Mouse (Mus musculus): ENCODE data around the gene Fam136a. TPM values are rescaled to one million over a fixed set of nuclear protein-coding genes. Genes with fewer than 3 reads are reported as not detected.
"Not testable (repeated sequence)": the region's sequence is repeated elsewhere in the genome, so short reads cannot be mapped to it uniquely, and the experiment has no call there.

The Fam136a gene
- polyA plus RNA-seq, 1 experiment from 2014 or later, result 137 TPM

GRCm38 (mm10) chr6:86368479-86368878 is 3.0 kb downstream of the Fam136a start:
- WGBS, result 93% methylated on average over 5 of the region's 5 CpGs
- no peak overlapping the region for H3K27ac ChIP-seq
- H3K4me1 ChIP-seq, result peaks cover 30% of the 10 kb centered on the region
- no peak for ATAC-seq (ENCODE audit: insufficient number of reproducible peaks, insufficient read depth, low FRiP score, low TSS enrichment)
- H3K36me3 ChIP-seq, result peaks cover 7% of the 10 kb centered on the region; the same call in 1 of the 2 replicates
- H3K4me3 ChIP-seq, result no peak overlapping the region
- no peaks in the 10 kb centered on the region for H3K27me3 ChIP-seq
- no peaks in the 10 kb centered on the region for H3K9me3 ChIP-seq
- no peak overlapping the region for H3K9ac ChIP-seq
- H3K4me2 ChIP-seq (replicated peaks), result no peak overlapping the region

- Histone ChIP-seq H3K36me3 (peaks cover 7% of the 10 kb centered on the region; the same call in 1 of the 2 replicates), H3K4me1 (peaks cover 27% of the 10 kb centered on the region), H3K4me2 (replicated peaks) (peak overlapping the region; percentile 90), H3K9ac (peak overlapping the region; percentile 71; the same call in 1 of the 2 replicates), H3K9me3 (no peaks in the 10 kb centered on the region), H3K27me3 (no peaks in the 10 kb centered on the region), H3K4me3 (peak overlapping the region; percentile 95), H3K27ac (peak overlapping the region; percentile 84; the same call in 1 of the 2 replicates)
- ATAC-seq (ENCODE audit: insufficient number of reproducible peaks, insufficient read depth, low FRiP score, low TSS enrichment), result no peak
- WGBS, result 71% methylated on average over 3 of the region's 3 CpGs
Measured at GRCm38 (mm10) chr6:86370093-86370713, 4.8 kb downstream of the Fam136a start.

- ATAC-seq (ENCODE audit: insufficient number of reproducible peaks, insufficient read depth, low FRiP score, low TSS enrichment), result 0 out of 2 replicates have a peak, but pooled peaks have one; percentile 35
- no peaks in the 10 kb centered on the region for H3K9me3 ChIP-seq
- H3K4me3 ChIP-seq, result peak within 1 kb of the TSS; percentile 95
- H3K27ac ChIP-seq, result peak within 1 kb of the TSS; percentile 84
- peak within 1 kb of the TSS; percentile 90 for H3K4me2 ChIP-seq (replicated peaks)
- no peaks in the 10 kb centered on the region for H3K27me3 ChIP-seq
- H3K9ac ChIP-seq, result peak within 1 kb of the TSS; percentile 90
- peaks cover 7% of the 10 kb centered on the region; the same call in 1 of the 2 replicates for H3K36me3 ChIP-seq
- 16% methylated on average over 15 of the region's 15 CpGs for WGBS
- peaks cover 27% of the 10 kb centered on the region for H3K4me1 ChIP-seq
Measured at GRCm38 (mm10) chr6:86370764-86371339, 5.4 kb downstream of the Fam136a start, which contains the start of gene Snrpg. Snrpg (plus strand) TSS chr6:86371304.

- H3K36me3 ChIP-seq, result peaks cover 11% of the 10 kb centered on the region
Measured at GRCm38 (mm10) chr6:86371340-86371911, 6.0 kb downstream of the Fam136a start.

DNA sequence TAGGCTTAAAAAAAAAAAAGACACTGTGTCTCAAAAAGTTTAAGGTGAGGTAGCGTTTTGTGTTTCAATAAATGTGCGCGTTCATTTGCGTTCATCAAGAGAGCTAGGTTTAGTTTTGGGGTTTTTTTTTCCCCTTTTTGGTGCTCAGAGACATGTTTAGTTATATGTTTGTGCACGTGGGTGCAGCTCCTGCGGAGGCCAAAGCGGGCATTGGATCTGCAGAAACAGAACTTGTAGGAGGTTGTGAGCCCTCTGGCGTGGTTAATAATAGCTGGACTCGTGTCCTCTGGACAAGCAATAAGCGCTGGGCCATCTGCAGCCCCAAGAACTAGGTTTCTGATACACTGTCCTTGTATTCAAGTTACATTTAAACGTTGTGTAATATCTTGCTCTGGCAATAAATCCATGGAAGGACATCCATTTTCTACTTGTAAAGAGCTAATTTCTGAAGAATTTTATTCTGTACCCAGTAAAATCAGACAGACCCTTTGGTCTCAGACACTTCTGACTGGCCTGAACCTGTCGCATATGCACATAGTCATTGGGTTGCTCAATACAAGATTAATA is 6.6 kb downstream of the Fam136a start:
- peak overlapping the region; percentile 95 for H3K4me3 ChIP-seq
- no peaks in the 10 kb centered on the region for H3K27me3 ChIP-seq
- peak overlapping the region; percentile 84; the same call in 1 of the 2 replicates for H3K27ac ChIP-seq
- H3K9ac ChIP-seq, result peak overlapping the region; percentile 90
- WGBS, result 4% methylated on average over 12 of the region's 12 CpGs
- no peak for ATAC-seq (ENCODE audit: insufficient number of reproducible peaks, insufficient read depth, low FRiP score, low TSS enrichment)
- peaks cover 16% of the 10 kb centered on the region for H3K36me3 ChIP-seq
- H3K9me3 ChIP-seq, result no peaks in the 10 kb centered on the region
- peaks cover 20% of the 10 kb centered on the region for H3K4me1 ChIP-seq
- H3K4me2 ChIP-seq (replicated peaks), result peak overlapping the region; percentile 90

More at GRCm38 (mm10) chr6:86371340-86371911, 6.0 kb downstream of the Fam136a start:
- peaks cover 24% of the 10 kb centered on the region for H3K4me1 ChIP-seq
- H3K9me3 ChIP-seq, result no peaks in the 10 kb centered on the region
- H3K4me2 ChIP-seq (replicated peaks), result peak overlapping the region; percentile 90
- peak overlapping the region; percentile 90 for H3K9ac ChIP-seq
- WGBS, result under 1% methylated on average over 50 of the region's 50 CpGs
- H3K27me3 ChIP-seq, result no peaks in the 10 kb centered on the region
- H3K27ac ChIP-seq, result peak overlapping the region; percentile 84
- ATAC-seq (ENCODE audit: insufficient number of reproducible peaks, insufficient read depth, low FRiP score, low TSS enrichment), result peak; percentile 93
- H3K4me3 ChIP-seq, result peak overlapping the region; percentile 95

GRCm38 (mm10) chr6:86373556-86373955 is 8.1 kb downstream of the Fam136a start:
- 96% methylated on average over 6 of the region's 6 CpGs for WGBS
- Histone ChIP-seq H3K27ac (no peak overlapping the region), H3K36me3 (peaks cover 28% of the 10 kb centered on the region), H3K4me1 (peaks cover 20% of the 10 kb centered on the region), H3K27me3 (no peaks in the 10 kb centered on the region), H3K9me3 (no peaks in the 10 kb centered on the region), H3K9ac (no peak overlapping the region), H3K4me3 (no peak overlapping the region), H3K4me2 (replicated peaks) (no peak overlapping the region)
- no peak for ATAC-seq (ENCODE audit: insufficient number of reproducible peaks, insufficient read depth, low FRiP score, low TSS enrichment)

- Histone ChIP-seq H3K4me3 (no peak overlapping the region), H3K36me3 (peaks cover 40% of the 10 kb centered on the region), H3K27ac (no peak overlapping the region), H3K9ac (no peak overlapping the region), H3K4me2 (replicated peaks) (no peak overlapping the region), H3K27me3 (no peaks in the 10 kb centered on the region), H3K9me3 (no peaks in the 10 kb centered on the region), H3K4me1 (no peaks in the 10 kb centered on the region)
- WGBS, result 89% methylated on average over 3 of the region's 3 CpGs
- no peak for ATAC-seq (ENCODE audit: insufficient number of reproducible peaks, insufficient read depth, low FRiP score, low TSS enrichment)
Measured at GRCm38 (mm10) chr6:86378341-86378740, 12.9 kb downstream of the Fam136a start.

DNA sequence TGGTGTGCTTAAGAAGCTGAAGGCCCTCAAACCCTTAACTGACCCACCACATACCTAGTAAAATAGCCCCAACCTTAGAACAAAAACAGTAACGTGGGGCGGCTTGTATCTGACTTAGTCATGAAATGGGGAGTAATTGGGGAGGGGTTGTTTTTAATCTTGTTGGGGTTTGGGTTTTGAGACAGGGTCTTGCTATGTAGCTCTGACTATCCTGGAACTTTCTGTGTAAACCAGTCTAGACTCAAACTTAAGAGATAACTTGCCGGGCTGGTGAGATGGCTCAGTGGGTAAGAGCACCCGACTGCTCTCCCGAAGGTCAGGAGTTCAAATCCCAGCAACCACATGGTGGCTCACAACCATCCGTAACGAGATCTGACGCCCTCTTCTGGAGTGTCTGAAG is 14.7 kb downstream of the Fam136a start:
- not testable (repeated sequence) for ATAC-seq (ENCODE audit: insufficient number of reproducible peaks, insufficient read depth, low FRiP score, low TSS enrichment)
- 72% methylated on average over 8 of the region's 8 CpGs for WGBS
- H3K36me3 ChIP-seq, result peaks cover 42% of the 10 kb centered on the region

GRCm38 (mm10) chr6:86382551-86382950 is 17.1 kb downstream of the Fam136a start:
- no peak overlapping the region for H3K4me2 ChIP-seq (replicated peaks)
- no peak overlapping the region for H3K4me3 ChIP-seq
- peaks cover 36% of the 10 kb centered on the region for H3K36me3 ChIP-seq
- H3K27me3 ChIP-seq, result no peaks in the 10 kb centered on the region
- no peaks in the 10 kb centered on the region for H3K9me3 ChIP-seq
- ATAC-seq (ENCODE audit: insufficient number of reproducible peaks, insufficient read depth, low FRiP score, low TSS enrichment), result no peak
- H3K4me1 ChIP-seq, result no peaks in the 10 kb centered on the region
- H3K9ac ChIP-seq, result no peak overlapping the region
- H3K27ac ChIP-seq, result no peak overlapping the region

More for the DNA sequence above, 14.7 kb downstream of the Fam136a start:
- not testable (repeated sequence) for H3K9ac ChIP-seq; H3K27ac ChIP-seq; H3K4me3 ChIP-seq; H3K4me1 ChIP-seq; H3K4me2 ChIP-seq (replicated peaks); H3K27me3 ChIP-seq; H3K9me3 ChIP-seq

DNA sequence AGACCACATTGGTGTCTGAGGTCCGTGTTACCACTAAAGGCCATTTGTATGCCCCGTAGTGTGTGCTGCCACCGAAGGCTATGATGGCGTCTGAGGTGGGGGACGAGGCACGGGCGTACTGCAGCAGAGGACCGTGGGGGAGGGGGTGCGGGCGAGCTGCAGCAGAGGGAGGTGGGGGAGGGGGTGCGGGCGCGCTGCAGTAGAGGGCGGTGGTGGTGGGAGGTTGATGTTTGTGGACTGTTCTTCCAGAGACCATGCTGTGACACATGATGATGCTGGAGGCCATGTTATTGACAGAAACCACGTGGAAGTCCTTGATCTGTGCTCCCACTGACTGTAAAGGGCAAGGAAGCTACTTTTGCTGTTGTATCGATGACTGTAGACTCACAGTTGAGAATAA is 17.9 kb downstream of the Fam136a start:
- no peak overlapping the region for H3K9ac ChIP-seq
- no peaks in the 10 kb centered on the region for H3K4me1 ChIP-seq
- H3K4me2 ChIP-seq (replicated peaks), result no peak overlapping the region
- H3K27ac ChIP-seq, result no peak overlapping the region
- peaks cover 36% of the 10 kb centered on the region for H3K36me3 ChIP-seq
- H3K9me3 ChIP-seq, result no peaks in the 10 kb centered on the region
- no peak for ATAC-seq (ENCODE audit: insufficient number of reproducible peaks, insufficient read depth, low FRiP score, low TSS enrichment)
- WGBS, result 50% methylated on average over 16 of the region's 16 CpGs
- no peak overlapping the region for H3K4me3 ChIP-seq
- no peaks in the 10 kb centered on the region for H3K27me3 ChIP-seq

- ATAC-seq (ENCODE audit: insufficient number of reproducible peaks, insufficient read depth, low FRiP score, low TSS enrichment), result no peak
- Histone ChIP-seq H3K9me3 (no peaks in the 10 kb centered on the region), H3K27ac (no peak overlapping the region), H3K36me3 (peaks cover 35% of the 10 kb centered on the region), H3K9ac (no peak overlapping the region), H3K27me3 (no peaks in the 10 kb centered on the region), H3K4me3 (no peak overlapping the region), H3K4me1 (no peaks in the 10 kb centered on the region), H3K4me2 (replicated peaks) (no peak overlapping the region)
- WGBS, result 70% methylated on average over 4 of the region's 4 CpGs
Measured at GRCm38 (mm10) chr6:86384692-86385091, 19.2 kb downstream of the Fam136a start.

All from embryonic facial prominence, embryonic 12.5 days (tissue).